Mouse (Mus musculus): ENCODE measurements around the gene Plagl2.

DNA sequence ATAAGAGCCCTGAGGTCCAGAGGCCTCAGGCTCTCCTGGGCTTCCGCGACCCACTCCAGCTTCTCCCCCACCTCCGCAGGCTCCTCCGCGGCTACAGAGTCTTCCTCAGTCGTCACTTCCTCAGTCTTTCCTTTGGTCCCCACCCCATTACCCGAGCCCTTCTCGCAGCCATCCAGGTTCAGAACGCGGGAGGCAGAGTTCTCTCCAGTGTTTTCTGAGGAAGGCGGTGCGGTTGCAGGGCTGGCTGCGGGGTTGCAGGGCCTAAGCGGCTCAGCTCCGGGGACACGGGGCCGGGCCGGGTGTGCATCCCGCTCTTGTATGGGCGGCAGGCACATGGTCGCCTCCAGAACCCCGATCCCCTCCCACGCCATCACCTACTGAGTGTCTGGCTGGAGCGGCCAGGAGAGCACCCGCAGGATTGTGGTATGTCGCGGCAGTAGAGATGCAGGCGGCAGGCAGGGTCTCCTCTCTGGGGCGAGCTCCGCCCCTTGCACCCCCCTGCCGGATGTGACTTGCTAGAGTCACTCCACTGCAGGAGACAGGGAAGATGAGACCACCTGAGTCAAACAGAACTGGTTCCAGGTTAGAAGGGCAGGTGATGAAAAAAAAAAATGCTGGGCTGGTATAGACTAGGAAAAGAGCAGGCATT is 16.2 kb downstream of the Plagl2 start, which contains the start of gene Tspyl3:
- no peak for TF ChIP-seq CTCF (IDR thresholded peaks at IDR 0.05; ENCODE audit: low read depth, low read length)
- TF ChIP-seq POLR2A (IDR thresholded peaks at IDR 0.05; ENCODE audit: extremely low read depth, insufficient read depth, low read length) = no peak

Measured in liver, adult 2 months (tissue).